Mouse (Mus musculus) forebrain, embryonic 10.5 days (tissue): ENCODE measurements at regions not wholly inside any gene's neighbourhood (a gene's known extent, or its start where the extent isn't known, plus 50 kb on each side); places are given as distances from the start of the nearest gene placed in this dataset.
"Not testable (repeated sequence)": the region's sequence is repeated elsewhere in the genome, so short reads cannot be mapped to it uniquely, and the experiment has no call there.

Source experiments
- DNase-seq: peaks from one replicate; pipeline ENCODE4 v3.0.0-alpha.2; 2017; ENCODE audit warnings: low spot score; ENCODE audit errors: extremely low spot score
- H3K27ac ChIP-seq: fragments of 300-500 bp; sonication (generic); 2 replicates; pipeline ENCODE4 v1.5.1; 2016; ENCODE audit warnings: mild to moderate bottlenecking
- H3K27me3 ChIP-seq: fragments of 300-500 bp; sonication (generic); 2 replicates; pipeline ENCODE4 v1.6.1; 2016; ENCODE audit warnings: mild to moderate bottlenecking; ENCODE audit not compliant: poor library complexity, severe bottlenecking
- H3K36me3 ChIP-seq: fragments of 300-500 bp; sonication (generic); replicated peaks from 2 replicates; pipeline ENCODE4 v1.6.1; 2016; ENCODE audit warnings: mild to moderate bottlenecking, moderate library complexity
- H3K4me1 ChIP-seq: fragments of 300-500 bp; sonication (generic); 2 replicates; pipeline ENCODE4 v1.6.1; 2016
- H3K4me3 ChIP-seq: fragments of 300-500 bp; sonication (generic); 2 replicates; pipeline ENCODE4 v1.5.1; 2016; ENCODE audit warnings: mild to moderate bottlenecking, moderate library complexity
- H3K9me3 ChIP-seq: fragments of 300-500 bp; sonication (generic); 2 replicates; pipeline ENCODE4 v1.6.1; 2016; ENCODE audit warnings: mild to moderate bottlenecking, moderate library complexity
- WGBS: fragments of 180-500 bp; shearing (Covaris S2); methylation state at CpG from one replicate; pipeline ENCODE4 v1.1.7; 2016; 5-methylcytosine and 5-hydroxymethylcytosine counted together

DNA sequence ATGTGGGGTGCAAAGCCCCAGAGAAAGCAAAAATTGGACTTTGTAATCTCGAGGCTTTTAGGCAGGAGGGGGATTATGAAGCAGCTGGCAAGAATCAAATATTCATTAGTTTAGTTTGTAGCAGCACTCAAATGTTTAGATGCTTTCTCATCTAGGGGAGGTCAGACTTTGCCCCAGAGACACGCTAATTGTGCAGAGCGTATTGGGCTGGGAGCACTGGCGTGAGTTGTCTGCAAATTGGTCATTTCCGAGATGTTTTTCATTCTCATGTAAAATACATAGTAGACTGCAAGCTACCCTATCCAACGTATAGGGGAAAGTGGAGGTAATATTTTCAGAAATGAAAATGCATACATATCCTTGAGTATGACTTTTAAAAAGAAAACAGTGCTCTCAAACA lies 139.2 kb upstream of the Palmd start:
- Histone ChIP-seq H3K9me3 (no peaks in the 10 kb centered on the region), H3K4me1 (peaks cover 23% of the 10 kb centered on the region), H3K4me3 (no peak overlapping the region), H3K27ac (no peak overlapping the region), H3K27me3 (no peaks in the 10 kb centered on the region), H3K36me3 (no peaks in the 10 kb centered on the region)
- 67% methylated on average over 6 of the region's 6 CpGs for WGBS
- no peak for DNase-seq

DNA sequence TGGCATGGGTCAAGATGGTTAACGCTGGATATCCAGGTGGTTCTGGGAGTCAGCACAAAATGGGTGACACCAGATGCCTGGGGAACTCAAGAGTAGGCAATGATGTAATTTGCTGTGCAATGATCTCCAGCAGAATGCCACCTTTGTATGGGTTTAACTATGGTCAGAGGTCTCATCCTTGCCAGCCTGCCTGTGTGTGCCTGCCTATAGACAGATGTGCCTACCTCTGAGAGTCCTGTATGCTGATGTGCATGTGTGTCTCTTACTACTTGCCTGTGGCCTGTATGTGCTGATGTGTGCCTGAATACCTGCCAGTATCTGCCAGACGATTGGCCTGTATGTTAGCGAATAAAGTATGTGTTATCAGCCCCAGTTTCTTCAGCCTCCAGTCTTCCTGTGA lies 138.6 kb upstream of the Palmd start:
- peaks cover 23% of the 10 kb centered on the region for H3K4me1 ChIP-seq
- WGBS: 84% methylated on average over 3 of the region's 3 CpGs
- H3K4me3 ChIP-seq: no peak overlapping the region
- H3K27me3 ChIP-seq: no peaks in the 10 kb centered on the region
- no peaks in the 10 kb centered on the region for H3K36me3 ChIP-seq
- no peak for DNase-seq
- H3K27ac ChIP-seq: no peak overlapping the region
- H3K9me3 ChIP-seq: no peaks in the 10 kb centered on the region

GRCm38 (mm10) chr3:117087646-117088045 lies 118.9 kb upstream of the Palmd start:
- 86% methylated on average over 2 of the region's 2 CpGs for WGBS
- H3K27ac ChIP-seq: no peak overlapping the region
- H3K9me3 ChIP-seq: no peaks in the 10 kb centered on the region
- H3K27me3 ChIP-seq: no peaks in the 10 kb centered on the region
- H3K4me3 ChIP-seq: no peak overlapping the region
- peaks cover 7% of the 10 kb centered on the region; the same call in 1 of the 2 replicates for H3K4me1 ChIP-seq
- no peaks in the 10 kb centered on the region for H3K36me3 ChIP-seq
- DNase-seq: no peak

- no peak overlapping the region for H3K4me3 ChIP-seq
- no peak overlapping the region for H3K27ac ChIP-seq
- 78% methylated on average over 2 of the region's 2 CpGs for WGBS
Observed at GRCm38 (mm10) chr3:117076734-117077133, 107.9 kb upstream of the Palmd start.

DNA sequence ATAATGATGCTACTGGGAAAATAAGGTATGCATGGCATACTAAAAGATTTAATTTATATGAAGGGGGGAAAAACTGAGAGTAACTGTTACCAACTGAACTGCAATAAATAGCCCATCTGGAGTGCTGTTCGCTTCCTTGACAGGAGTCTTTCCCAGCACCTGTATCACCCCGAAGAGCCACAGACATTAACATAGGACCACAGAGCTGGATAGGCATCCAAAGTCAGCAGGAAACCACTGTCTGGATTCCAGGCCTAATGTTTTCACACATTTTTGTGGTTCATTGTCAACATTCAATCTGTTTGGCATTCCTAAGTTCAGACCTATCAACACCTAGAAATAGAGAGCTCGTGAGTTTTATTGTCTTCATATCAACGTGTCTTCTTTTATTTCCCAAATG lies 104.6 kb upstream of the Palmd start:
- DNase-seq: no peak
- 88% methylated on average over 4 of the region's 4 CpGs for WGBS
- no peaks in the 10 kb centered on the region for H3K4me1 ChIP-seq
- no peaks in the 10 kb centered on the region for H3K9me3 ChIP-seq
- H3K4me3 ChIP-seq: no peak overlapping the region
- no peaks in the 10 kb centered on the region for H3K27me3 ChIP-seq
- no peak overlapping the region for H3K27ac ChIP-seq
- H3K36me3 ChIP-seq: no peaks in the 10 kb centered on the region

More at GRCm38 (mm10) chr3:117076734-117077133, 107.9 kb upstream of the Palmd start:
- H3K36me3 ChIP-seq: no peaks in the 10 kb centered on the region
- H3K4me1 ChIP-seq: no peaks in the 10 kb centered on the region
- H3K27me3 ChIP-seq: no peaks in the 10 kb centered on the region
- no peak for DNase-seq
- no peaks in the 10 kb centered on the region for H3K9me3 ChIP-seq

DNA sequence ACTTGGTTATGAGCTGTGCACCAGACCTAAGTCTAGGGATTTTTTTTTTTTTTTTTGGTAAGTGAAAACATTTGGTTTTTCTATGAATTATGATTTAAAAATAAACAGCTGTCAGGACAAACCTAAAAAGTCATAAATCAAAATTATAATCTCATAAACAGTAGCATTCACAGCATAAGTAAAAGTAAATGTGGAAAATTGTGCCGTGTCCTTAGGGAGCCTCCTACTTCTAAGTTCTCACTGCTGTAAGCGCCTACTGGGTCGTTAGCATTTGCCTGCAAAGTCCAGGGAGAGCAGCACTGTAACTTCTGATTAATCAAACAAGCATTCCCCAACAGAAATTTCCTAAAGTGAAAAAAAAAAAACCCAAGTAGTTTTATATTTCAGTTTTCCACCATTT lies 104.2 kb upstream of the Palmd start:
- Histone ChIP-seq H3K36me3 (no peaks in the 10 kb centered on the region), H3K27me3 (no peaks in the 10 kb centered on the region), H3K27ac (no peak overlapping the region), H3K4me3 (no peak overlapping the region), H3K4me1 (no peaks in the 10 kb centered on the region), H3K9me3 (no peaks in the 10 kb centered on the region)
- DNase-seq: no peak
- WGBS: 87% methylated on average over 3 of the region's 3 CpGs

DNA sequence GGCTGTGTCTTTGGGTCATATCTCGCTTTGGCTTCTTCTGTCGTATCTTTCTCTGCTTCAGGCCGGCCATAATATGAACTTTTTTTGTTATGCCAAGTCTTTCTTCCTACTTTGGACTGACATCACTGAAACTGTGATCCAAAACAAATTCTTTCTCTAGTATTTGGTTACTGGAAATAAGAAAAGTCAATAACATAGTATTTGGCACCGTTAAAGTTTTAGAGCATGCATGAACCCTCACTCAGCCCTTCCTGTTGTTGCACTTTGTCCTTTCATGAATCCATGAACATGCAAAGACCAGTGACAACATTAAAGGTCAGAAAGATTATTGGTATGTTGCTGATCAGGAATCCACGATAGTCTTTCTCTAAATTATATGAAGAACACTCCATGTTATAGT lies 103.1 kb upstream of the Palmd start:
- H3K27ac ChIP-seq: no peak overlapping the region
- H3K36me3 ChIP-seq: no peaks in the 10 kb centered on the region
- no peaks in the 10 kb centered on the region for H3K27me3 ChIP-seq
- no peaks in the 10 kb centered on the region for H3K9me3 ChIP-seq
- 95% methylated on average over 5 of the region's 5 CpGs for WGBS
- no peak overlapping the region for H3K4me3 ChIP-seq
- H3K4me1 ChIP-seq: no peaks in the 10 kb centered on the region
- no peak for DNase-seq

DNA sequence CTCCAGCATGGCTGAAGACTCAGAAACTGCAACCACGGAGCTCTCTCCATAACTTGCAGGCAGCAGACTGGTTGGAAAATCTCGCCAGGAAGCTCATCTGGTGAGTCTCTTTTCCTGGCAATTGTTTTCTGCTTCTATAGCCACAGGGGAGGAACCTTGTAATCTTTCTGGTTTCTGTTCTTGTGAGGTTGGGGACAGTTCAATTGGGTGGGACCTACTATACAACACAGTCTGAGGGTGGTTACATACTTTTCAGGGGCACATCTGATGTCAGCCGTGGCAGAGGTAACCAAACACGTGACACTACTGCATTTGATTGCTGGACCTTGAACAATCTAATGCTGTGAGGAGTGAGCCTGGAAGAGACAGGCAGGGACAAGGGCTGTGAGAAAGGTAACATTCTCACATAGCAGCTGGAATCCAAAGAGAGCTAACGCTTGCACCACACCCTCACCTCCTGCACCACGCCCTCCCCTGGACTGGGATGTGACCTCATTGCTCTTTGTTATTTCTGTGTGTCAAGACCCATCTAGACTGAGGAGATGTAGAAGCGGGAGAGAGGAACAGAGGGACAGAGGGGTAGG lies 98.8 kb upstream of the Palmd start:
- DNase-seq: no peak
- Histone ChIP-seq H3K4me1 (no peaks in the 10 kb centered on the region), H3K27me3 (no peaks in the 10 kb centered on the region), H3K36me3 (no peaks in the 10 kb centered on the region), H3K9me3 (no peaks in the 10 kb centered on the region), H3K27ac (no peak overlapping the region), H3K4me3 (no peak overlapping the region)
- 86% methylated on average over 7 of the region's 7 CpGs for WGBS

DNA sequence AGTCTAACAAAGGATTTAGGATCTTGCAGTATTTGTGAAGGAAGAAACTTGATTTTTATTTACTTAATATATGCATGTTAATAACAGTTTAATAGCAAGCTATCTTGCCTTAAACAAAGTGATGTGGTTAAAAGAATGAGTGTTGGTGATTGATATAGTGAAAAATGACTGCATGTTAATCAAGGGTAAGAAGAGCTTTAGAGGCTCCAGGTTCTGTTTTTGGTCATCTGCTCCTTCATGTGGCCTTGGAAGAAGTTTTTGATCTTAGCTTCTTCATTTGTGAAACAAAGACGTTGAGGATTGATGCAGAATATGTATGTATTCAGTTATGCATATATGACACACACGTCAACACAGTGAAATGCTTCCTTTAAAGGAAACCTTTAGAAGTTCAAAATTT lies 97.1 kb upstream of the Palmd start:
- WGBS: 89% methylated on average over 2 of the region's 2 CpGs
- Histone ChIP-seq H3K36me3 (no peaks in the 10 kb centered on the region), H3K4me1 (no peaks in the 10 kb centered on the region), H3K9me3 (no peaks in the 10 kb centered on the region), H3K27me3 (no peaks in the 10 kb centered on the region), H3K4me3 (no peak overlapping the region), H3K27ac (no peak overlapping the region)
- DNase-seq: no peak

- Histone ChIP-seq H3K9me3 (no peaks in the 10 kb centered on the region), H3K36me3 (no peaks in the 10 kb centered on the region), H3K4me1 (no peaks in the 10 kb centered on the region), H3K4me3 (no peak overlapping the region), H3K27ac (no peak overlapping the region), H3K27me3 (no peaks in the 10 kb centered on the region)
- WGBS: 72% methylated on average over 1 of the region's 1 CpGs
- no peak for DNase-seq
Observed at GRCm38 (mm10) chr3:117061831-117062230, 93.0 kb upstream of the Palmd start.

DNA sequence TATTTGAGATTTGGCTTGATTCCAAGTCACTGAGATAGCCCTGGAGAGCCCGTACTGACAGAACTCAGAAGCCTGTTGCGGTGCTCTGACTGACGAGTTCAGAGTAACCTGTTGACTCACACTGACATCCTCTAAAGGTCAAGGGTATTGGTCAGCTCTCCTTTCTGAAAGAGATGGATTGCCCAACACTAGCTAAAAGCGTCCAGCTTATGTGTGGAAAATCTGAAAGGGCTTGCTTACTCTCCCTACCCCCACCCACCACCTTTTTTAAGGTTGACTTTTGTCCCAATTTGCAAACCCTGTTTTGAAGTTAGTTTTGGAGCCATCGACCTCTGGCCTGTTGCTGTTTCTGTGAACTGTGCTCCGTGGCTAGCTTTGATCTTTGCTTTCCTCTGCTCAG lies 92.4 kb upstream of the Palmd start:
- DNase-seq: no peak
- Histone ChIP-seq H3K36me3 (no peaks in the 10 kb centered on the region), H3K4me1 (no peaks in the 10 kb centered on the region), H3K27me3 (no peaks in the 10 kb centered on the region), H3K4me3 (no peak overlapping the region), H3K27ac (no peak overlapping the region), H3K9me3 (no peaks in the 10 kb centered on the region)
- WGBS: 77% methylated on average over 6 of the region's 6 CpGs

- not testable (repeated sequence) for H3K27me3 ChIP-seq, DNase-seq, H3K27ac ChIP-seq, H3K9me3 ChIP-seq, H3K36me3 ChIP-seq, H3K4me3 ChIP-seq, H3K4me1 ChIP-seq
- WGBS: 95% methylated on average over 3 of the region's 3 CpGs
Observed at GRCm38 (mm10) chr3:117054711-117055110, 85.9 kb upstream of the Palmd start.

DNA sequence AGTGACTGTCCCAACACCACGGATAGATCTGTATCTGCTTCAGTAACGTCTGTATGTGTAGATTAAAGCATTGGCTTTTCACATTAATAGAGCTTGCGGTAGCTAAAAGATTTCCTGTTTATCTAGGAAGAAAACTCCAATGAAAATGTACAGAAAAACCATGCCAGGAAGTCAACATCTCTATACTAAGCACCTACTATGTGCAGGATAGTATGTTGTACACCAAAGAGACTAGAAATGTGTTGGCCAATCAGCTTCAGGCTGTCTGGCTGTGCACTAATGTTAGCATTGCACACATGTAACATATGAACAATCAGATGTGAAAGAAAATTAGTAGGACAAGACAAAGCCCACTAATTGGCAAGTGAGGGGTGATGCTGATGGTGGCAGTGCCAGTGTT lies 82.6 kb upstream of the Palmd start:
- no peak overlapping the region for H3K4me3 ChIP-seq
- H3K9me3 ChIP-seq: no peaks in the 10 kb centered on the region
- H3K36me3 ChIP-seq: no peaks in the 10 kb centered on the region
- H3K4me1 ChIP-seq: no peaks in the 10 kb centered on the region
- no peak overlapping the region for H3K27ac ChIP-seq
- DNase-seq: no peak
- no peaks in the 10 kb centered on the region for H3K27me3 ChIP-seq
- 95% methylated on average over 3 of the region's 3 CpGs for WGBS

GRCm38 (mm10) chr3:117050909-117051308 lies 82.1 kb upstream of the Palmd start:
- WGBS: 78% methylated on average over 3 of the region's 3 CpGs
- Histone ChIP-seq H3K27me3 (no peaks in the 10 kb centered on the region), H3K27ac (no peak overlapping the region), H3K4me1 (no peaks in the 10 kb centered on the region), H3K36me3 (no peaks in the 10 kb centered on the region), H3K9me3 (no peaks in the 10 kb centered on the region), H3K4me3 (no peak overlapping the region)
- no peak for DNase-seq
